Mouse (Mus musculus): Measurements from ENCODE around the gene Slc24a3. TPM values are rescaled to one million over a fixed set of nuclear protein-coding genes. Genes with fewer than 3 reads are reported as not detected.

The Slc24a3 gene
- total RNA-seq, 1 experiment: 0.98 TPM

DNA sequence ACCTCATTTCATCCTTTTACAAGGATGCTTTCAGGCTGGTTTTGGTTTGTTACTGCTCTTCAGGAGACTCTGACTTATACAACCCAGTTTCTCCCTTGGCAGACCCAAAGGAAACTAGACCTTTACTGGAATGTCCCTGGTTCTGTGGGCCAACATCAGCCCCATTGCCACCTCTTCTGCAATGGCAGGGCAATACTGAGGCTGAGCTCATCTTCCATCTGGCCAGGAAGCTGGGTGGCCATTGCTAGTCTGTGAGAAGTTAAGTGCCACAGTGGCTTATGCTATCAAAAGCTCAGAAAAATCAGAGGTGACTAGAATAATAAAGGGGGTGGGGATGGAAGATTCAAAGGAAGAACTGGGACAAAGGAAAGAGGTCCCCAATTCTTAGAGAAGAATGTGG is 154.2 kb downstream of the Slc24a3 start:
- no peak overlapping the region for H3K9ac ChIP-seq (ENCODE audit: insufficient read depth, low read depth, low read length, poor library complexity, severe bottlenecking)
- H3K9me3 ChIP-seq (ENCODE audit: control insufficient read depth, insufficient read depth, low read depth, low read length): no peaks in the 10 kb centered on the region
- in situ Hi-C loops (cut with MboI; ENCODE audit: low sequenced_read_pairs in 2 of 2, unreplicated experiment in 2 of 2): no loop called here
- no peak overlapping the region for H3K27ac ChIP-seq (ENCODE audit: insufficient read depth, low read depth, low read length, poor library complexity, severe bottlenecking)
- H3K4me1 ChIP-seq (ENCODE audit: control insufficient read depth in 2 of 2, insufficient read depth in 2 of 2, low read length in 2 of 2, poor library complexity in 1 of 2): no peaks in the 10 kb centered on the region
- TF ChIP-seq ZC3H11A (IDR thresholded peaks at IDR 0.05; ENCODE audit: borderline replicate concordance, low read depth, low read length) (no peak), MAFK (IDR thresholded peaks at IDR 0.05; ENCODE audit: insufficient read depth, low read depth, low read length) (no peak), HCFC1 (IDR thresholded peaks at IDR 0.05; ENCODE audit: borderline replicate concordance, insufficient read depth, low read length) (no peak), CHD2 (IDR thresholded peaks at IDR 0.05; ENCODE audit: low read depth, low read length) (no peak)
- H3K4me3 ChIP-seq (ENCODE audit: insufficient read depth in 1 of 2, low read depth in 1 of 2, low read length in 2 of 2, poor library complexity in 1 of 2, severe bottlenecking in 1 of 2): no peak overlapping the region
- H3K36me3 ChIP-seq (ENCODE audit: control insufficient read depth, insufficient read depth, low read length, poor library complexity, severe bottlenecking): no peaks in the 10 kb centered on the region
- DNase-seq (ENCODE audit: low read depth, low spot score): no peak

- Histone ChIP-seq H3K9me3 (ENCODE audit: control insufficient read depth, insufficient read depth, low read depth, low read length) (no peaks in the 10 kb centered on the region), H3K36me3 (ENCODE audit: control insufficient read depth, insufficient read depth, low read length, poor library complexity, severe bottlenecking) (no peaks in the 10 kb centered on the region), H3K27ac (ENCODE audit: insufficient read depth, low read depth, low read length, poor library complexity, severe bottlenecking) (no peak overlapping the region), H3K4me3 (ENCODE audit: insufficient read depth in 1 of 2, low read depth in 1 of 2, low read length in 2 of 2, poor library complexity in 1 of 2, severe bottlenecking in 1 of 2) (no peak overlapping the region), H3K9ac (ENCODE audit: insufficient read depth, low read depth, low read length, poor library complexity, severe bottlenecking) (no peak overlapping the region), H3K4me1 (ENCODE audit: control insufficient read depth in 2 of 2, insufficient read depth in 2 of 2, low read length in 2 of 2, poor library complexity in 1 of 2) (no peaks in the 10 kb centered on the region)
- in situ Hi-C loops (cut with MboI; ENCODE audit: low sequenced_read_pairs in 2 of 2, unreplicated experiment in 2 of 2): no loop called here
- TF ChIP-seq MAFK (IDR thresholded peaks at IDR 0.05; ENCODE audit: insufficient read depth, low read depth, low read length) (no peak), ZNF384 (IDR thresholded peaks at IDR 0.05; ENCODE audit: low read depth, low read length) (no peak), HCFC1 (IDR thresholded peaks at IDR 0.05; ENCODE audit: borderline replicate concordance, insufficient read depth, low read length) (no peak), CHD2 (IDR thresholded peaks at IDR 0.05; ENCODE audit: low read depth, low read length) (no peak), ZC3H11A (IDR thresholded peaks at IDR 0.05; ENCODE audit: borderline replicate concordance, low read depth, low read length) (no peak)
- DNase-seq (ENCODE audit: low read depth, low spot score): no peak
These were observed 156.9 kb downstream of the Slc24a3 start for GRCm38 (mm10) chr2:145324477-145324876.

GRCm38 (mm10) chr2:145325852-145326251 is 158.3 kb downstream of the Slc24a3 start:
- Histone ChIP-seq H3K36me3 (ENCODE audit: control insufficient read depth, insufficient read depth, low read length, poor library complexity, severe bottlenecking) (no peaks in the 10 kb centered on the region), H3K4me3 (ENCODE audit: insufficient read depth in 1 of 2, low read depth in 1 of 2, low read length in 2 of 2, poor library complexity in 1 of 2, severe bottlenecking in 1 of 2) (no peak overlapping the region), H3K4me1 (ENCODE audit: control insufficient read depth in 2 of 2, insufficient read depth in 2 of 2, low read length in 2 of 2, poor library complexity in 1 of 2) (no peaks in the 10 kb centered on the region), H3K9me3 (ENCODE audit: control insufficient read depth, insufficient read depth, low read depth, low read length) (no peaks in the 10 kb centered on the region), H3K9ac (ENCODE audit: insufficient read depth, low read depth, low read length, poor library complexity, severe bottlenecking) (no peak overlapping the region), H3K27ac (ENCODE audit: insufficient read depth, low read depth, low read length, poor library complexity, severe bottlenecking) (no peak overlapping the region)
- DNase-seq (ENCODE audit: low read depth, low spot score): no peak
- in situ Hi-C loops (cut with MboI; ENCODE audit: low sequenced_read_pairs in 2 of 2, unreplicated experiment in 2 of 2): no loop called here
- TF ChIP-seq MAFK (IDR thresholded peaks at IDR 0.05; ENCODE audit: insufficient read depth, low read depth, low read length) (no peak), ZNF384 (IDR thresholded peaks at IDR 0.05; ENCODE audit: low read depth, low read length) (no peak), CHD2 (IDR thresholded peaks at IDR 0.05; ENCODE audit: low read depth, low read length) (no peak), HCFC1 (IDR thresholded peaks at IDR 0.05; ENCODE audit: borderline replicate concordance, insufficient read depth, low read length) (no peak), ZC3H11A (IDR thresholded peaks at IDR 0.05; ENCODE audit: borderline replicate concordance, low read depth, low read length) (no peak)

DNA sequence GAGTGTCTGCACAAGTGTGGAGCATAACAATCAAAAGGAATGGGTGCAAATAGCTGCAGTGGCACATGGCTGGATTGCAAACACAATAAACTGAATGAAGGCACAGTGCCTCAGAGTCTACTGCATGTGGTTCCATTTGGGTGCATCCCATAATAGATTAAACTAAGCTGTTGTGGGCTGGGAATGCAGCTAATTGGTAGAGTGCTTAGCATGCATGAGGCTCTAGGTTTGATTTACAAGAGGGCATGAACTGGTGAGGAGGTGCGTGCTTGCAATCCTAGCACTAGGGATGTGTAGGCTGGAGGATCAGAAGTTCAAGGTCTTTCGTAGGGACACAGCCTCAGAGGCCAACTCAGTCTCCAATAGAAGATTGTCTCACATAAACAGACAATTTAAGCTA is 159.0 kb downstream of the Slc24a3 start:
- in situ Hi-C loops (cut with MboI; ENCODE audit: low sequenced_read_pairs in 2 of 2, unreplicated experiment in 2 of 2): no loop called here
- Histone ChIP-seq H3K4me3 (ENCODE audit: insufficient read depth in 1 of 2, low read depth in 1 of 2, low read length in 2 of 2, poor library complexity in 1 of 2, severe bottlenecking in 1 of 2) (no peak overlapping the region), H3K9ac (ENCODE audit: insufficient read depth, low read depth, low read length, poor library complexity, severe bottlenecking) (no peak overlapping the region), H3K4me1 (ENCODE audit: control insufficient read depth in 2 of 2, insufficient read depth in 2 of 2, low read length in 2 of 2, poor library complexity in 1 of 2) (no peaks in the 10 kb centered on the region), H3K9me3 (ENCODE audit: control insufficient read depth, insufficient read depth, low read depth, low read length) (no peaks in the 10 kb centered on the region), H3K36me3 (ENCODE audit: control insufficient read depth, insufficient read depth, low read length, poor library complexity, severe bottlenecking) (no peaks in the 10 kb centered on the region), H3K27ac (ENCODE audit: insufficient read depth, low read depth, low read length, poor library complexity, severe bottlenecking) (no peak overlapping the region)
- TF ChIP-seq CHD2 (IDR thresholded peaks at IDR 0.05; ENCODE audit: low read depth, low read length): no peak
- TF ChIP-seq ZC3H11A (IDR thresholded peaks at IDR 0.05; ENCODE audit: borderline replicate concordance, low read depth, low read length): no peak
- no peak for TF ChIP-seq HCFC1 (IDR thresholded peaks at IDR 0.05; ENCODE audit: borderline replicate concordance, insufficient read depth, low read length)
- TF ChIP-seq ZNF384 (IDR thresholded peaks at IDR 0.05; ENCODE audit: low read depth, low read length): no peak
- DNase-seq (ENCODE audit: low read depth, low spot score): no peak

- no peaks in the 10 kb centered on the region for H3K4me1 ChIP-seq (ENCODE audit: control insufficient read depth in 2 of 2, insufficient read depth in 2 of 2, low read length in 2 of 2, poor library complexity in 1 of 2)
- in situ Hi-C loops (cut with MboI; ENCODE audit: low sequenced_read_pairs in 2 of 2, unreplicated experiment in 2 of 2): no loop called here
- no peaks in the 10 kb centered on the region for H3K36me3 ChIP-seq (ENCODE audit: control insufficient read depth, insufficient read depth, low read length, poor library complexity, severe bottlenecking)
- H3K27ac ChIP-seq (ENCODE audit: insufficient read depth, low read depth, low read length, poor library complexity, severe bottlenecking): no peak overlapping the region
- TF ChIP-seq ZC3H11A (IDR thresholded peaks at IDR 0.05; ENCODE audit: borderline replicate concordance, low read depth, low read length): no peak
- no peak for TF ChIP-seq CHD2 (IDR thresholded peaks at IDR 0.05; ENCODE audit: low read depth, low read length)
- TF ChIP-seq ZNF384 (IDR thresholded peaks at IDR 0.05; ENCODE audit: low read depth, low read length): no peak
- no peak for TF ChIP-seq HCFC1 (IDR thresholded peaks at IDR 0.05; ENCODE audit: borderline replicate concordance, insufficient read depth, low read length)
- no peak for TF ChIP-seq MAFK (IDR thresholded peaks at IDR 0.05; ENCODE audit: insufficient read depth, low read depth, low read length)
- no peak overlapping the region for H3K9ac ChIP-seq (ENCODE audit: insufficient read depth, low read depth, low read length, poor library complexity, severe bottlenecking)
- DNase-seq (ENCODE audit: low read depth, low spot score): no peak
- H3K4me3 ChIP-seq (ENCODE audit: insufficient read depth in 1 of 2, low read depth in 1 of 2, low read length in 2 of 2, poor library complexity in 1 of 2, severe bottlenecking in 1 of 2): no peak overlapping the region
- H3K9me3 ChIP-seq (ENCODE audit: control insufficient read depth, insufficient read depth, low read depth, low read length): no peaks in the 10 kb centered on the region
These were observed 162.2 kb downstream of the Slc24a3 start for GRCm38 (mm10) chr2:145329756-145330155.
